Mouse (Mus musculus) midbrain, embryonic 11.5 days (tissue): Measurements from ENCODE around the gene Ralgps1. TPM values are rescaled to one million over a fixed set of nuclear protein-coding genes. Genes with fewer than 3 reads are reported as not detected.
"Not testable (repeated sequence)": the region's sequence is repeated elsewhere in the genome, so short reads cannot be mapped to it uniquely, and the experiment has no call there.

Source experiments
- ATAC-seq: fragments of 200-750 bp; cut with Nextera tagmentation; 2 replicates; pipeline ENCODE4 v1.8.0; 2017; ENCODE audit warnings: moderate TSS enrichment, moderate library complexity; ENCODE audit not compliant: low FRiP score
- DNase-seq: peaks from one replicate; pipeline ENCODE4 v3.0.0; 2015; ENCODE audit warnings: low spot score; ENCODE audit errors: missing footprints
- H3K27ac ChIP-seq: fragments of 300-500 bp; sonication (generic); 2 replicates; pipeline ENCODE4 v1.5.1; 2014; ENCODE audit warnings: low read depth, low read length
- H3K27me3 ChIP-seq: fragments of 300-500 bp; sonication (generic); 2 replicates; pipeline ENCODE4 v1.6.1; 2014; ENCODE audit warnings: mild to moderate bottlenecking, low read length, moderate library complexity, mixed read lengths; ENCODE audit not compliant: control insufficient read depth, insufficient read depth
- H3K36me3 ChIP-seq: fragments of 300-500 bp; sonication (generic); 2 replicates; pipeline ENCODE4 v1.6.1; 2014; ENCODE audit warnings: mild to moderate bottlenecking, low read length, moderate library complexity, mixed read lengths; ENCODE audit not compliant: control insufficient read depth, insufficient read depth
- H3K4me1 ChIP-seq: fragments of 300-500 bp; sonication (generic); 2 replicates; pipeline ENCODE4 v1.6.1; 2014; ENCODE audit warnings: low read length; ENCODE audit not compliant: control insufficient read depth, insufficient read depth
- H3K4me2 ChIP-seq: fragments of 300-500 bp; sonication (generic); 2 replicates; pipeline ENCODE4 v1.6.1; 2014; ENCODE audit warnings: mild to moderate bottlenecking, moderate library complexity
- H3K4me3 ChIP-seq: fragments of 300-500 bp; sonication (generic); 2 replicates; pipeline ENCODE4 v1.5.1; 2014; ENCODE audit warnings: low read depth, low read length
- H3K9ac ChIP-seq: fragments of 300-500 bp; sonication (generic); 2 replicates; pipeline ENCODE4 v1.6.1; 2014; ENCODE audit warnings: low read length
- H3K9me3 ChIP-seq: fragments of 300-500 bp; sonication (generic); 2 replicates; pipeline ENCODE4 v1.6.1; 2016; ENCODE audit warnings: low read length; ENCODE audit not compliant: control insufficient read depth
- WGBS: fragments of 180-500 bp; shearing (Covaris S2); extraction: QIAGEN DNeasy Blood & Tissue Kit; methylation state at CpG from one replicate; pipeline ENCODE4 v1.1.7; 2014; 5-methylcytosine and 5-hydroxymethylcytosine counted together
- polyA plus RNA-seq: library from polyadenylated mRNA; unstranded; fragments of >200 nt; fragmentation: Nextera tagmentation; extraction: Ambion mirVana; gene quantifications from 2 replicates; pipeline ENCODE4 v1.2.1, GENCODE M21; 2014

Gene Ralgps1
- polyA plus RNA-seq, 1 experiment from 2014 or later: 13.8 TPM

DNA sequence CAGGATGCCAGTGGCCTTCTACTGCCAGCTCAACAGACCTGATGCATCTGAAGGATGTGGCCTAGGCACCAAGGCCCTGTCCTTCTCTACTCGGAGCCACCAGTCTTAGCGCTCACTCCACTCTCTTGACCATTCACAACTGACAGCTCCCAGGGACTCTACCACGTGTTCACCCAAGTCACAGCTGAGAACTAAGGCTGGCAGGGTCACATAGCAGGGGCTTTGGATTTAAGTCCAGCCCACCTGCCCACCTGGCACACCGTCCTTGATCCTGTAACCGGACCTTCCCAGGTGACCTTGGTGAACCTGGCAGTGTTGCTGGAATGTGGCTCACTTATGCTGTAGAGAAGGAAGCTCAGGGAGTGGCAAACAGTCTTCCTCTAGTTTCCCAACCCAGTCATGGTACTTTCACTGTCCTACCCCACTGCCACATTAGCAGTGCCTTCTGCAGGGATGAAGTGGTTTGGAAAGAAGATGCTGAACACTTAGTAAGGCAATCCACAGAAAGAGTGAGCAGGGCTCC is 156.0 kb downstream of the Ralgps1 start:
- Histone ChIP-seq H3K9me3 (no peaks in the 10 kb centered on the region), H3K9ac (peak overlapping the region; percentile 44), H3K4me2 (peak overlapping the region; percentile 88), H3K4me1 (peaks cover 33% of the 10 kb centered on the region), H3K36me3 (no peaks in the 10 kb centered on the region), H3K4me3 (peak overlapping the region; percentile 46), H3K27ac (peak overlapping the region; percentile 79), H3K27me3 (no peaks in the 10 kb centered on the region)
- 82% methylated on average over 5 of the region's 5 CpGs for WGBS
- ATAC-seq (no peak), DNase-seq (no peak)

DNA sequence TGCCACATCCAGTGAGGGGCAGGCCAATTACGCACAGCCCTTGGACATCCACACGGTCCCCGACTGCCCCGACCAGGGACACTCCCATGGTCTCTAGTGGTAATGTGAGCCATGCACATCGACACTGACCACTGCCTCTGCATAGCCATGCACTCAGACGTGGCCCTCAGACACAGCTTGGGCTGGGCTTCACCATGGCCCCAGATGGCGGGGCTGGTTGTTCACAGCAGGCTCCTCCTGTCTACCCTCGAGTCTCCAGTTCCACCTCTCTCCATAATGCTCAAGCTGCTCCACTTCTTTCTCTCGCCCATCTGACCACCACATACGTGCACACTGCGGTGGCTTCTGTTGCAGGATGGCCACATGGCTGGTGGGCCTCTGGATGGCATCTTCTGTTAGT is 160.0 kb downstream of the Ralgps1 start:
- not testable (repeated sequence) for H3K27me3 ChIP-seq, DNase-seq, H3K4me3 ChIP-seq, H3K9me3 ChIP-seq, H3K4me2 ChIP-seq, H3K9ac ChIP-seq, H3K36me3 ChIP-seq, ATAC-seq, H3K27ac ChIP-seq
- WGBS: 81% methylated on average over 11 of the region's 11 CpGs
- peaks cover 12% of the 10 kb centered on the region for H3K4me1 ChIP-seq

DNA sequence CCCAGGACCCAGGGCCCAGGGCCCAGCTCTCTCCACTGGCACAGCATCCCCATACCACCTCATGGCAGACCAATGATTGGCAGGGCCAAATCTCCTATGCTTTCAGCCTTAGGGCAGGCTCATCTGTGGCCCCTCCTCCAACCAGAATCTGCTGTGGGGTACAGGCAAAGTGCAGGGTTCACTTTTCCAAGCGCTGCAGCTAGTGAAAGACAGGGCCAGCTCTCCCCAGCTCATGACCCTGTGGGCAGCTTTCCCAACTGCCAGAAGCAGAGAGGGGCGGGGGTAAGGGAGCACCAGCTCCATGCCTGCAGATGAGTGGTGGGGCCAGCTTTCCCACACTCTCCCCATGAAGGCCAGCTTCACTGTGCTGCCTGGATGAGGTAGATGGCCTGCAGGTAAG is 160.4 kb downstream of the Ralgps1 start:
- H3K27ac ChIP-seq: no peak overlapping the region

DNA sequence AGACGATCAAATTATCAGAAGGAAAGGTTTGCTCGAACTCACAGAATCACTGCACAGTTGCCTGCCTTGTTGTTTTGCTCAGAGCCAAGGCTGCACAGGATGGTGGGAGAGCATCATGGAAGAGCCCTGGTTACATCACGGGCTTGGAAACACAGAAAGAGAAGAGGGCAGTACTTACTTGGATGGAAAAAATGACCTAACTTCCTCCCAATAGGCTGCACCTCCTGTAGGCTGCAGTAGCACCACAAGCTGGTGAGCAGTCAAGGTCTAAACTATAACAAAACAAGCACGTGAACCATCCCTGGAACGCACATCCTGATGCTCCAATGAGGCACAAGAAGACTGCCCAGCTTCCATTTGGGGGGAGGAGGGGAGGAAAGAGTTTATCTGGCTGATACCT is 163.2 kb downstream of the Ralgps1 start:
- WGBS: 82% methylated on average over 5 of the region's 5 CpGs
- no peak for ATAC-seq
- peaks cover 6% of the 10 kb centered on the region for H3K4me1 ChIP-seq
- no peak overlapping the region for H3K9ac ChIP-seq
- no peaks in the 10 kb centered on the region for H3K27me3 ChIP-seq
- no peak overlapping the region for H3K27ac ChIP-seq
- H3K36me3 ChIP-seq: no peaks in the 10 kb centered on the region
- DNase-seq: no peak
- no peaks in the 10 kb centered on the region for H3K9me3 ChIP-seq
- no peak overlapping the region for H3K4me2 ChIP-seq
- H3K4me3 ChIP-seq: no peak overlapping the region

More for the DNA sequence above, 160.4 kb downstream of the Ralgps1 start:
- Histone ChIP-seq H3K9me3 (no peaks in the 10 kb centered on the region), H3K27me3 (no peaks in the 10 kb centered on the region), H3K36me3 (no peaks in the 10 kb centered on the region), H3K4me1 (peaks cover 12% of the 10 kb centered on the region), H3K9ac (no peak overlapping the region), H3K4me3 (no peak overlapping the region), H3K4me2 (no peak overlapping the region)
- DNase-seq: no peak
- no peak for ATAC-seq
- WGBS: 72% methylated on average over 2 of the region's 2 CpGs

DNA sequence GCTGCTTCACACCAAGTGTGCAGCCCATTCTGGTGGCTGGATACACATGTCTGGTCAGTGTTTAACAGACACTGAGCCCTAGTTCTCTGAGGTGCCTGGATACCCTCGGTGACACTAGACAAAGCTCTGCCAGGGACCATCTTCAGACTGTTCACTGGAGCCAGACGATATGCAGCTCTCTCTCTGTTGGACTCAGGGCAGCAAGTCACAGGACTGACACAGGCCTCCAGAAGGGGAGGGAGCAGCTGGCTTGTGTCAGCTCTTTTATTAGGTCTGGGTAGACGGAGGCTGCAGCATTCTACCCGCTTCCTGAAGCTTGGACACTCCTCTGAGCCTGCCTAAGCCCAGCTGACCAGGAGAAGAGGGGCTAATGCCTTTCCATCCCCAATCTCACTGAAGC is 164.2 kb downstream of the Ralgps1 start:
- no peaks in the 10 kb centered on the region for H3K36me3 ChIP-seq
- H3K9ac ChIP-seq: no peak overlapping the region
- no peak overlapping the region for H3K27ac ChIP-seq
- 32% methylated on average over 4 of the region's 4 CpGs for WGBS
- ATAC-seq (no peak), DNase-seq (no peak)
- H3K4me3 ChIP-seq: no peak overlapping the region
- H3K4me2 ChIP-seq: no peak overlapping the region
- H3K9me3 ChIP-seq: no peaks in the 10 kb centered on the region
- H3K4me1 ChIP-seq: peaks cover 7% of the 10 kb centered on the region
- H3K27me3 ChIP-seq: no peaks in the 10 kb centered on the region

DNA sequence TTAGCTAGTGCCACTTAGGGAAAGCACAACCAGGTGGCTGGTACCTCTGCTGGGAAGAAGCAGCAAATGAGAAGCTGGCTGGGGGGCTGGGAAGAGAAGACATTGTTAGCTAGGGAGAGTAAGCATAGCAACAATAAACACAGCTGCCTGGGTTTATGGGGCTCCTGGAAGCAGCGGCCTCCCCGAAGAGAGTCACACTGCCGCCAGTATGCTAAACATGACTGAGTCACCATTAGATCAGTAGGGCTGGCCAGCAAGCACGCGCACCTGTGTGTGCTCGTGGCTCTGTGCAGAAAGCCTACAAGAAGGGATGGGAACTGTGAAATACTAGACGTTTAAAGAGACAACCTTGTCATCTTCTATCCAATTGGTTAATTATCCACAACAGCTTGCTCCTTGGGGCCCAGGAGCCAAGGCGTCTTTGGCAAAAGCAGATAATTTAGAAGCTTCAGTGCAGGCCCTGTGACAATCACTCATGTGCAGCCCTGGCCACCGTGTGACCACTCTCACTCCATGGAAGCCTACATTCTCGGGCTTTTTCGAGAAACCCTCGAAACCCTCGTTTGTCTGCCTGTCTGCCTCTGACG is 165.3 kb downstream of the Ralgps1 start:
- DNase-seq (no peak), ATAC-seq (no peak)
- H3K9me3 ChIP-seq: no peaks in the 10 kb centered on the region
- H3K4me2 ChIP-seq: no peak overlapping the region
- no peak overlapping the region for H3K27ac ChIP-seq
- H3K27me3 ChIP-seq: no peaks in the 10 kb centered on the region
- no peak overlapping the region for H3K9ac ChIP-seq
- H3K36me3 ChIP-seq: no peaks in the 10 kb centered on the region
- 61% methylated on average over 14 of the region's 14 CpGs for WGBS
- H3K4me1 ChIP-seq: peaks cover 7% of the 10 kb centered on the region
- H3K4me3 ChIP-seq: no peak overlapping the region

DNA sequence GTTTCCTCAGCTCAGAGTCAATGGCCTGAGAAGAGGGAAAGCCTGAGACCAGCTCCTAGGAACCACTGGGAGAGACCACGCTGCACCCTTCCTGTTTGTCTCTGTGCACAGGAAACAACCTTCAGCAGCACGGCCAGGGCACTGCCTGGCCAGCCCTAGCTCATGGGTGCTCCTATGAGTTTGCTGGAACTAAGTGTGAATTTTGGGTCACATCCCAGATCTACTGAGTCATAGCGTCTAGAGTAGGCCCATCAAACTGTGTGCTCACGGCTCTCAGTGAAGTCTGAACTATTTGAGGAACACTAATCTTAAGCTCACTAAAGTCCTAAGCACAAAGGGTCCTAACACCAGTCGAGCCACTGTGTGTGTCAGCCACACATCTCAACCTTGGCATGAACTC is 166.3 kb downstream of the Ralgps1 start:
- Histone ChIP-seq H3K27me3 (no peaks in the 10 kb centered on the region), H3K9me3 (no peaks in the 10 kb centered on the region), H3K4me1 (peaks cover 7% of the 10 kb centered on the region), H3K4me2 (no peak overlapping the region), H3K36me3 (no peaks in the 10 kb centered on the region), H3K9ac (no peak overlapping the region), H3K27ac (no peak overlapping the region), H3K4me3 (no peak overlapping the region)
- WGBS: 90% methylated on average over 5 of the region's 5 CpGs
- DNase-seq (no peak), ATAC-seq (no peak)

DNA sequence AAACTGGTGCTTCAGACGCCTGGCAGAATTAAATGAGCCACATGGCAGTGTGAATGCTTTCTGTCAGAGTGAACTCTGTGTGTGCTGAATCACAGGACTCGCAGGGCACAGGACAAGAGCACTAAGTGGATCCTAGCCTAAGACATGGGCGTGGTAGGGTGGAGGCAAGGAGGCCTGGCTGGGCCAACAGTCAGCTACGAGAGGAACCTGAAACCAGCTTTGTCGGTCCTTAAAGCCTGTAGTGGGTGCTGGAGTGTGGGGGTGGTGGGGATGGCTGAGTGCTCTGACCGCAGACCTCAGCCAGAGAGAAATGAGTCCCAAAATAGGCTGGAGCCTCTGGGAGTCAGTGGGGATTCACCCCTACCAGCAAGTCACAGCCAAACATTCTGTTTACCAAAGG is 168.0 kb downstream of the Ralgps1 start:
- Histone ChIP-seq H3K27ac (no peak overlapping the region), H3K9ac (no peak overlapping the region), H3K4me2 (no peak overlapping the region), H3K4me3 (no peak overlapping the region), H3K4me1 (peaks cover 7% of the 10 kb centered on the region), H3K36me3 (no peaks in the 10 kb centered on the region), H3K27me3 (no peaks in the 10 kb centered on the region), H3K9me3 (no peaks in the 10 kb centered on the region)
- DNase-seq: peak; percentile 65
- no peak for ATAC-seq
- 55% methylated on average over 6 of the region's 6 CpGs for WGBS

DNA sequence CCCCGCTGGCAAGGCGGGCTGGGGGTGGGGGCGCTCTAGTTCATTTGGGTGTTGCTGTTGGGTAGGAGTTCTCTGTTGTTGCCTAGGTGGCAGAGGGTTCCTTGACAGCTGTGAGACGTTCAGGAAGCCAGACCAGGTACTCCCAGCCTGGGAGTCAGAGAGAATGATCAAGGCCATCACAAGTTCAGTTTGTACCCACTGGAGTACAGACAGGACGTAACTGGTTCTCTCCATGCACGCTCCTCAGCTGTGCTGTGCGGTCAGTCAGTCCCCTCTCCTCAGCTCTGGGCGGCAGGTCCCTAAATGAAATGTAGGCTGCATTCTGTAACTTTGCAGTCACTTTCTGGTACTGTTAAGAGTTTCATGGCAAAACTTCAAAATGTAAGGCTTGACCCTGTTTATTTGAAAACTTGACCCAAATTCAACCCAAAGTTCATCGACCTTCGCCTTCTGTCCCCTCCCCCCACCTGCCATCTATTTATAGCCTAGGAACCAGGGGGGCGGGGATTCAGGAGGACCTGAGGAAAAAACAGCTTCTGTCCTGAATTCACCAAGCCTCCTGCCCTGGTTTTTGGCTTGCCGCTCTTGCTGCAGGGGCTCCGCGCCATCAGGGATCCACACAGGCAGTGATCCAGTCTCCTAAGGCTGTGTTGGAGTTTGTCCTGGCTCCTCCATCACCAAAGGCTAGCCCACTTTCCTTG is 170.8 kb downstream of the Ralgps1 start:
- peak; percentile 64 for DNase-seq
- Histone ChIP-seq H3K27me3 (no peaks in the 10 kb centered on the region), H3K27ac (no peak overlapping the region), H3K4me2 (no peak overlapping the region), H3K4me3 (no peak overlapping the region), H3K9me3 (no peaks in the 10 kb centered on the region), H3K4me1 (peaks cover 4% of the 10 kb centered on the region), H3K36me3 (no peaks in the 10 kb centered on the region), H3K9ac (no peak overlapping the region)
- WGBS: 77% methylated on average over 14 of the region's 14 CpGs
- no peak for ATAC-seq
